Mouse (Mus musculus): Measurements from ENCODE around the gene Rpl22. TPM values are rescaled to one million over a fixed set of nuclear protein-coding genes. Genes with fewer than 3 reads are reported as not detected.
A peak's percentile ranks its signal among the peaks of the same experiment; 100 is the strongest.

The Rpl22 gene
- polyA plus RNA-seq (2017; shearing (Covaris generic)) = 1,000 to 10,000 TPM; 1,059 to 1,071 TPM

GRCm38 (mm10) chr4:152325574-152326411 is at the start of gene Rpl22:
Gene Rpl22 (plus strand): TSS chr4:152325742.
- peak; percentile 98 for ATAC-seq

GRCm38 (mm10) chr4:152276389-152277347 is 48.9 kb upstream of the Rpl22 start:
- no peak for ATAC-seq

- no peak for ATAC-seq
These were observed 47.6 kb upstream of the Rpl22 start for GRCm38 (mm10) chr4:152277916-152278315.

GRCm38 (mm10) chr4:152278986-152279385 is 46.6 kb upstream of the Rpl22 start:
- no peak for ATAC-seq

- ATAC-seq = no peak
These were observed 43.9 kb upstream of the Rpl22 start for GRCm38 (mm10) chr4:152281601-152282000.

GRCm38 (mm10) chr4:152282721-152283120 is 42.8 kb upstream of the Rpl22 start:
- no peak for ATAC-seq

GRCm38 (mm10) chr4:152283186-152283950 is 42.2 kb upstream of the Rpl22 start:
- ATAC-seq = peak; percentile 93

GRCm38 (mm10) chr4:152285505-152285904 is 40.0 kb upstream of the Rpl22 start:
- no peak for ATAC-seq

- ATAC-seq = no peak
These were observed 39.4 kb upstream of the Rpl22 start for GRCm38 (mm10) chr4:152286183-152286582.

GRCm38 (mm10) chr4:152286887-152287286 is 38.7 kb upstream of the Rpl22 start:
- no peak for ATAC-seq

GRCm38 (mm10) chr4:152287317-152288120 is 38.0 kb upstream of the Rpl22 start:
- no peak for ATAC-seq

- no peak for ATAC-seq
These were observed 37.1 kb upstream of the Rpl22 start for GRCm38 (mm10) chr4:152288398-152288945.

GRCm38 (mm10) chr4:152290385-152290784 is 35.2 kb upstream of the Rpl22 start:
- no peak for ATAC-seq

- no peak for ATAC-seq
These were observed 34.6 kb upstream of the Rpl22 start for GRCm38 (mm10) chr4:152290991-152291390.

- ATAC-seq = no peak
These were observed 34.0 kb upstream of the Rpl22 start, which contains the start of gene Hes3 for GRCm38 (mm10) chr4:152291562-152291961. Gene Hes3 (minus strand): TSS chr4:152291662.

GRCm38 (mm10) chr4:152292102-152292765 is 33.3 kb upstream of the Rpl22 start:
- ATAC-seq = no peak

GRCm38 (mm10) chr4:152294188-152294929 is 31.2 kb upstream of the Rpl22 start:
- ATAC-seq = no peak

GRCm38 (mm10) chr4:152295916-152296315 is 29.6 kb upstream of the Rpl22 start:
- peak; percentile 25 for ATAC-seq

- no peak for ATAC-seq
These were observed 29.2 kb upstream of the Rpl22 start for GRCm38 (mm10) chr4:152296371-152296770.
